Mouse (Mus musculus): ENCODE measurements around the gene Cdc73. TPM values are rescaled to one million over a fixed set of nuclear protein-coding genes. Genes with fewer than 3 reads are reported as not detected.

Gene Cdc73
- total and polyA plus RNA-seq, 2 experiments, result 1.1 to 6.7 TPM

DNA sequence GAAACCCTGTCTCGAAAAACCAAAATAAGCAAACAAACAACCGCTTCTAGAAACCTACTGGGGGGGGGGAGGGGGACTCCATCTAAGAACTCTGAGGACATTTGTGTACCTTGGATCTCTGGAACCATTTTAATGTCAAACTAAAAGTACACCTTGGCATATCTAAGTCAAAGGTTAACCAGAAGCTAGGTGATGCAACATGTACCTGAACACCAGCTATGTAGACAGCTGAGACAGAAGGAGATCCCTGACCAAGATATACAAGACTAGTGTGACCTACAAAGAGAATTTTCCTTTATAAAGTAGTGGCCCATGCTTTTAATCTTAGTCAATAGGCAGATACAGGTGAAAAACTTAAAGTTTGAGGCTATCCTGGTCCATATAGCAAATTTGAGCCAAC lies 39.5 kb downstream of the Cdc73 start:
- H3K27ac ChIP-seq (replicated peaks; ENCODE audit: insufficient read depth, low read depth, low read length), result no peak overlapping the region

DNA sequence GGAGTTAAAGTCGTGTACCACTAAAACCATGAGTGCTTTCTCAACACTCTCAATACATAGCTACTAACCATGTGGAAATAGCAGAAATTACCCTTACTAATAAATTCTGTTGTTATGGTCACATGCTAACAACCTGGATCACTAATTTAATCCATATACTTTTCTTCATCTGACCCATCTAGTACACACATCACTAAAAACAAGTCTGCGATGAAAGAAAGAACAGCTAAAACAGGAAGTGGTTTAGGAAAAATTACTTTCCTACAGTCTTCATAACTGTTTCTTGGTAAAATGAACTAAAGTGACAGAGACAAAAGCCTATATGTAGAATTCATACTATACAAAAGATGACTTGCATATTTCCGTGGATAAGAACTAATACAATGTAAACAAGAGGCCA lies 49.0 kb downstream of the Cdc73 start:
- H3K79me2 ChIP-seq (ENCODE audit: control insufficient read depth, insufficient read depth, low read length), result no peaks in the 10 kb centered on the region
- 92% methylated on average over 3 of the region's 3 CpGs for WGBS
- no peak overlapping the region for H3K4me3 ChIP-seq (ENCODE audit: insufficient read depth, low read depth, low read length)
- peaks cover 7% of the 10 kb centered on the region for H3K36me3 ChIP-seq (ENCODE audit: control insufficient read depth, insufficient read depth, low read length)
- TF ChIP-seq POLR2A (IDR thresholded peaks at IDR 0.05; ENCODE audit: extremely low read depth, insufficient read depth, low read length) (no peak), CTCF (IDR thresholded peaks at IDR 0.05; ENCODE audit: low read depth, low read length) (no peak)
- H3K27ac ChIP-seq (replicated peaks; ENCODE audit: insufficient read depth, low read depth, low read length), result no peak overlapping the region
- DNase-seq (ENCODE audit: extremely low read depth, low read depth, low spot score), result no peak
- H3K9ac ChIP-seq (ENCODE audit: low read depth, low read length), result no peak overlapping the region
- peaks cover 4% of the 10 kb centered on the region; the same call in 1 of the 2 replicates for H3K4me1 ChIP-seq (ENCODE audit: control insufficient read depth, insufficient read depth, low read length)
- H3K27me3 ChIP-seq (ENCODE audit: control insufficient read depth, insufficient read depth, low read length), result no peaks in the 10 kb centered on the region

More for the DNA sequence above, 39.5 kb downstream of the Cdc73 start:
- Histone ChIP-seq H3K9ac (ENCODE audit: low read depth, low read length) (no peak overlapping the region), H3K36me3 (ENCODE audit: control insufficient read depth, insufficient read depth, low read length) (peaks cover 4% of the 10 kb centered on the region; the same call in 1 of the 2 replicates), H3K4me3 (ENCODE audit: insufficient read depth, low read depth, low read length) (no peak overlapping the region), H3K79me2 (ENCODE audit: control insufficient read depth, insufficient read depth, low read length) (no peaks in the 10 kb centered on the region; the same call in 1 of the 2 replicates), H3K27me3 (ENCODE audit: control insufficient read depth, insufficient read depth, low read length) (no peaks in the 10 kb centered on the region), H3K4me1 (ENCODE audit: control insufficient read depth, insufficient read depth, low read length) (peaks cover 2% of the 10 kb centered on the region; the same call in 1 of the 2 replicates)
- TF ChIP-seq CTCF (IDR thresholded peaks at IDR 0.05; ENCODE audit: low read depth, low read length) (no peak), POLR2A (IDR thresholded peaks at IDR 0.05; ENCODE audit: extremely low read depth, insufficient read depth, low read length) (no peak)
- 37% methylated on average over 2 of the region's 2 CpGs for WGBS
- DNase-seq (ENCODE audit: extremely low read depth, low read depth, low spot score), result peak; percentile 98

DNA sequence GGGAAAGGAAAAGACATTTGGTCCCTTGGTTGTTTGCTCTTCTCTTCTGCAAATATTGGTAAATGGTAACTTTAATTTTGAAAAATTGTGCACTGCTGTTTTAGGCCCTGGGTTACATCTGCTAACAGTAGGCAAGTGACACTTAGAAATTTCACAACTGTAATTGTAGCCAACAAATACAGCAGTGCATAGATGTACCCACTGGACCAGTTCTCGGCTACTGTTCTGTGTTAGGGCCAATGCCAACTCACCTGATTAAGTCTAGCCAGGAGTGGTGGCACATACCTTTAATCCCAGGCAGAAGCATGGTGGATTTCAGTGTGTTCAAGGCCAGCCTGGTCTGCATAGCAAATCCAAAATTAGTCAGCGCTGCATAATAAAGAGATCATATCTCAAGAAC lies 52.4 kb downstream of the Cdc73 start:
- H3K36me3 ChIP-seq (ENCODE audit: control insufficient read depth, insufficient read depth, low read length), result peaks cover 7% of the 10 kb centered on the region
- TF ChIP-seq CTCF (IDR thresholded peaks at IDR 0.05; ENCODE audit: low read depth, low read length) (no peak), POLR2A (IDR thresholded peaks at IDR 0.05; ENCODE audit: extremely low read depth, insufficient read depth, low read length) (no peak)
- WGBS, result 63% methylated on average over 2 of the region's 2 CpGs

DNA sequence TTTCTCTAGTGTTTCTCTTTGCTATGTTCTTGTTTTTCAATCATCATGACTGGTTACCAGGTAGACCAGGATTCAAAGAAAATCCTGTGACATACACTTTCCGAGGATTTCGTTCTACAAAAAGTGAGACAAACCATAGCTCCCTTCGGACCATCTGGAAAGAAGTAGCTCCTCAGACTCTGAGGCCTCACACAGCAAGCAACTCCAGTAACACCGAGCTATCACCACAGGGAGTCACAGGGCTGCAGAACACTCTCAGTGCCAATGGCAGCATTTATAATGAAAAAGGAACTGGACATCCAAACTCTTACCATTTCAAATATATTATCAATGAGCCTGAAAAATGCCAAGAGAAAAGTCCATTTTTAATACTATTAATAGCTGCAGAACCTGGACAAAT lies 56.5 kb downstream of the Cdc73 start:
- Histone ChIP-seq H3K36me3 (ENCODE audit: control insufficient read depth, insufficient read depth, low read length) (peaks cover 3% of the 10 kb centered on the region; the same call in 1 of the 2 replicates), H3K79me2 (ENCODE audit: control insufficient read depth, insufficient read depth, low read length) (no peaks in the 10 kb centered on the region), H3K27ac (replicated peaks; ENCODE audit: insufficient read depth, low read depth, low read length) (no peak overlapping the region), H3K27me3 (ENCODE audit: control insufficient read depth, insufficient read depth, low read length) (no peaks in the 10 kb centered on the region), H3K4me3 (ENCODE audit: insufficient read depth, low read depth, low read length) (no peak overlapping the region), H3K9ac (ENCODE audit: low read depth, low read length) (no peak overlapping the region), H3K4me1 (ENCODE audit: control insufficient read depth, insufficient read depth, low read length) (peaks cover 4% of the 10 kb centered on the region; the same call in 1 of the 2 replicates)
- WGBS, result 95% methylated on average over 4 of the region's 4 CpGs
- DNase-seq (ENCODE audit: extremely low read depth, low read depth, low spot score), result no peak
- no peak for TF ChIP-seq POLR2A (IDR thresholded peaks at IDR 0.05; ENCODE audit: extremely low read depth, insufficient read depth, low read length)
- TF ChIP-seq CTCF (IDR thresholded peaks at IDR 0.05; ENCODE audit: low read depth, low read length), result no peak

More for the DNA sequence above, 52.4 kb downstream of the Cdc73 start:
- peaks cover 4% of the 10 kb centered on the region; the same call in 1 of the 2 replicates for H3K4me1 ChIP-seq (ENCODE audit: control insufficient read depth, insufficient read depth, low read length)
- DNase-seq (ENCODE audit: extremely low read depth, low read depth, low spot score), result peak; percentile 62
- no peak overlapping the region for H3K4me3 ChIP-seq (ENCODE audit: insufficient read depth, low read depth, low read length)
- H3K27ac ChIP-seq (replicated peaks; ENCODE audit: insufficient read depth, low read depth, low read length), result no peak overlapping the region
- H3K27me3 ChIP-seq (ENCODE audit: control insufficient read depth, insufficient read depth, low read length), result no peaks in the 10 kb centered on the region
- H3K79me2 ChIP-seq (ENCODE audit: control insufficient read depth, insufficient read depth, low read length), result no peaks in the 10 kb centered on the region
- H3K9ac ChIP-seq (ENCODE audit: low read depth, low read length), result no peak overlapping the region

DNA sequence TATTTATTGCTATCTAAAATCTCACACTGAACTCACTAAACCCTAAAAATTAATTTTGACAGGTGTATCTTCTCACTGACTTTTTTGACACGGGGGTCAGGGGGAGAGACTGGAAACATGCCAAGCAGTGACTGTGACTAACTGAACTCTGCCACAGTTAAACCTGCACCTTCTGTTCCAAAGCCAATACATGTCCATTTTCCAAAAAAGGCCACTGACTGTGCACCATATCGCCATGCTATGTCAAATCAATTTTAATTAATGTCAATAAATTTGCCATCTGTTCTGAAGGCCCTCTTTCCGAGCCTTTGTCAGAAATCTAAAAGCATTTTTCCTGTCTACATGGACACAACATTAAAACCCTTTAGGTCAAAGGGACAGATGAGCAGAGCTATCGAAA lies 57.3 kb downstream of the Cdc73 start:
- TF ChIP-seq POLR2A (IDR thresholded peaks at IDR 0.05; ENCODE audit: extremely low read depth, insufficient read depth, low read length), result no peak
- DNase-seq (ENCODE audit: extremely low read depth, low read depth, low spot score), result no peak
- H3K27me3 ChIP-seq (ENCODE audit: control insufficient read depth, insufficient read depth, low read length), result no peaks in the 10 kb centered on the region
- peaks cover 1% of the 10 kb centered on the region for H3K4me1 ChIP-seq (ENCODE audit: control insufficient read depth, insufficient read depth, low read length)
- H3K79me2 ChIP-seq (ENCODE audit: control insufficient read depth, insufficient read depth, low read length), result no peaks in the 10 kb centered on the region; the same call in 1 of the 2 replicates
- H3K9ac ChIP-seq (ENCODE audit: low read depth, low read length), result no peak overlapping the region
- WGBS, result 46% methylated on average over 4 of the region's 4 CpGs
- H3K4me3 ChIP-seq (ENCODE audit: insufficient read depth, low read depth, low read length), result no peak overlapping the region
- H3K27ac ChIP-seq (replicated peaks; ENCODE audit: insufficient read depth, low read depth, low read length), result no peak overlapping the region
- peaks cover 2% of the 10 kb centered on the region; the same call in 1 of the 2 replicates for H3K36me3 ChIP-seq (ENCODE audit: control insufficient read depth, insufficient read depth, low read length)

DNA sequence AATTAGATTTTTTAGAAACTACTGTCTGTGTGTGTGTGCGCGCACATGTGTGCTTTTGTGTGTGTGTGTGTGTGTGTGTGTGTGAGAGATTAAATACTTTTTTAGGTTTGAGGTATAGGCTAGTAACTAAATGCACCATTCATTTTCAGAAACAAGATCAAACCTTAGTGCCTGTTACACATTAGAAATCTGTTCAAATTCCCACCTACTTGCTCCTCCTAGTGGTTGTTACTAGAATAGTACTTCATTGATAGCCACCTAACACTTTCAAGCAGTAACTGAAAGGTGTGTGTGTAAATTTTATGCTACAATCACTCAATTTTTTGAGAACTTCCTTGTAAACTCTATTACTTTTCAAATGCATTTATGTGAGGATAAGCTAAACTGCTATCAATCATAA lies 58.5 kb downstream of the Cdc73 start:
- H3K27me3 ChIP-seq (ENCODE audit: control insufficient read depth, insufficient read depth, low read length), result no peaks in the 10 kb centered on the region
- no peak overlapping the region for H3K9ac ChIP-seq (ENCODE audit: low read depth, low read length)
- H3K36me3 ChIP-seq (ENCODE audit: control insufficient read depth, insufficient read depth, low read length), result no peaks in the 10 kb centered on the region; the same call in 1 of the 2 replicates
- H3K79me2 ChIP-seq (ENCODE audit: control insufficient read depth, insufficient read depth, low read length), result no peaks in the 10 kb centered on the region; the same call in 1 of the 2 replicates
- DNase-seq (ENCODE audit: extremely low read depth, low read depth, low spot score), result peak; percentile 55
- WGBS, result 98% methylated on average over 2 of the region's 2 CpGs
- TF ChIP-seq POLR2A (IDR thresholded peaks at IDR 0.05; ENCODE audit: extremely low read depth, insufficient read depth, low read length) (no peak), CTCF (IDR thresholded peaks at IDR 0.05; ENCODE audit: low read depth, low read length) (peak; percentile 37; the same call in 1 of the 2 replicates)
- no peaks in the 10 kb centered on the region; the same call in 1 of the 2 replicates for H3K4me1 ChIP-seq (ENCODE audit: control insufficient read depth, insufficient read depth, low read length)
- H3K4me3 ChIP-seq (ENCODE audit: insufficient read depth, low read depth, low read length), result no peak overlapping the region
- no peak overlapping the region for H3K27ac ChIP-seq (replicated peaks; ENCODE audit: insufficient read depth, low read depth, low read length)
